In genomic region chr17:28326951-28327350, GRCm38 (mm10) we compare ENCODE assay signal across 11 mouse cellular contexts. TPM values are rescaled to one million over a fixed set of nuclear protein-coding genes. Genes with fewer than 3 reads are reported as not detected.
DNase-seq lines count a peak whose midpoint lies in the region; ATAC-seq and TF ChIP-seq lines count a peak whose summit lies in the region.
"Had no signal": no experiment of that assay in that cellular context is flagged by ENCODE, and none has a peak within 500 bp of the region (broad histone marks: within the 10 kb centered on the region; RNA-seq: fewer than 3 reads in every experiment).

No protein-coding gene starts in this region.

- H3K27ac ChIP-seq in kidney, embryonic 14.5 days (ENCODE audit: low read depth, low read length), result peak overlapping the region; percentile 97; the same call in 1 of the 2 replicates
- peak overlapping the region; percentile 99 for H3K27ac ChIP-seq in bone marrow macrophage, adult 2 months (ENCODE audit: insufficient read depth, low read depth, low read length)
- H3K27ac ChIP-seq in limb, embryonic 10.5 days, result peak overlapping the region; percentile 99

- 73% methylated on average over 3 of the region's 3 CpGs for WGBS in kidney, embryonic 14.5 days
- WGBS in limb, embryonic 10.5 days, result 82% methylated on average over 3 of the region's 3 CpGs

- no peak overlapping the region for H3K4me2 ChIP-seq in kidney, embryonic 14.5 days (replicated peaks; ENCODE audit: low read depth, low read length)

- peak; percentile 25 for DNase-seq in cerebellum, adult 11-12 months
- no peak for DNase-seq in cerebellum, adult 9-10 months
- no peak for DNase-seq in kidney, postnatal 4 days
- DNase-seq in limb, embryonic 10.5 days (ENCODE audit: low spot score), result no peak
- DNase-seq in adrenal gland, adult (ENCODE audit: inconsistent age in 2 of 2, low spot score in 1 of 2), result no peak
- DNase-seq in adrenal gland, adult 2 months, result no peak
- DNase-seq: cerebellum, postnatal 10 days had no signal

- no peak for TF ChIP-seq CTCF in bone marrow macrophage, adult 2 months (IDR thresholded peaks at IDR 0.05; ENCODE audit: low read depth, low read length)

- no peaks in the 10 kb centered on the region for H3K9me3 ChIP-seq in kidney, embryonic 14.5 days (ENCODE audit: control insufficient read depth, low read length)
- no peaks in the 10 kb centered on the region for H3K9me3 ChIP-seq in limb, embryonic 10.5 days (replicated peaks)

- H3K27me3 ChIP-seq in kidney, embryonic 14.5 days (ENCODE audit: control insufficient read depth, insufficient read depth, low read length), result no peaks in the 10 kb centered on the region
- H3K27me3 ChIP-seq in limb, embryonic 10.5 days (ENCODE audit: low read depth, poor library complexity, severe bottlenecking), result no peaks in the 10 kb centered on the region

- no peak overlapping the region for H3K4me3 ChIP-seq in kidney, embryonic 14.5 days (ENCODE audit: low read length)
- no peak overlapping the region for H3K4me3 ChIP-seq in bone marrow macrophage, adult 2 months (ENCODE audit: insufficient read depth, low read length)
- H3K4me3 ChIP-seq in limb, embryonic 10.5 days, result no peak overlapping the region

- ATAC-seq in kidney, embryonic 14.5 days (ENCODE audit: low FRiP score, low TSS enrichment), result no peak

- H3K36me3 ChIP-seq in kidney, embryonic 14.5 days (ENCODE audit: control insufficient read depth, insufficient read depth, low read length), result peaks cover 35% of the 10 kb centered on the region
- H3K36me3 ChIP-seq in limb, embryonic 10.5 days, result peaks cover 77% of the 10 kb centered on the region

- H3K4me1 ChIP-seq in kidney, embryonic 14.5 days (ENCODE audit: control insufficient read depth, insufficient read depth, low read length), result peaks cover 23% of the 10 kb centered on the region
- peaks cover 15% of the 10 kb centered on the region for H3K4me1 ChIP-seq in bone marrow macrophage, adult 2 months (ENCODE audit: control insufficient read depth, insufficient read depth, low read length)
- H3K4me1 ChIP-seq in limb, embryonic 10.5 days, result peaks cover 46% of the 10 kb centered on the region

- H3K9ac ChIP-seq in kidney, embryonic 14.5 days (ENCODE audit: low read depth, low read length), result no peak overlapping the region

- TF ChIP-seq POLR2A in bone marrow macrophage, adult 2 months (IDR thresholded peaks at IDR 0.05; ENCODE audit: borderline replicate concordance, low read depth, low read length), result no peak

RNA-seq across cellular contexts. Expression of gene Rpl10a, which starts 1.3 kb away (rescaled TPM):
- 911 and 1,064 TPM in 2 replicates for polyA plus RNA-seq in kidney, embryonic 14.5 days (2014; fragmentation: Nextera tagmentation; extraction: Ambion mirVana)
- polyA plus RNA-seq in bone marrow macrophage, adult 2 months (2012; ENCODE audit: insufficient read depth, insufficient read length, missing spikeins), result 568 and 618 TPM in 2 replicates
- polyA plus RNA-seq in limb, embryonic 10.5 days (2016; fragmentation: Nextera tagmentation; extraction: Ambion mirVana), result 502 and 576 TPM in 2 replicates
- 100 to 1,000 TPM; 826 to 935 TPM for total RNA-seq in adrenal gland, adult 2 months (2021)
- 2,217 and 2,897 TPM in 2 replicates for polyA plus RNA-seq in adrenal gland, adult 2 months (2012; rRNA removed)

RNA-seq across cellular contexts. Expression of gene Fance, which starts 13.6 kb away (rescaled TPM):
- polyA plus RNA-seq in kidney, embryonic 14.5 days (2014; fragmentation: Nextera tagmentation; extraction: Ambion mirVana), result 24.1 and 31.9 TPM in 2 replicates
- 24.2 and 32.1 TPM in 2 replicates for polyA plus RNA-seq in bone marrow macrophage, adult 2 months (2012; ENCODE audit: insufficient read depth, insufficient read length, missing spikeins)
- 32.9 and 35.5 TPM in 2 replicates for polyA plus RNA-seq in limb, embryonic 10.5 days (2016; fragmentation: Nextera tagmentation; extraction: Ambion mirVana)
- total RNA-seq in adrenal gland, adult 2 months (2021), result 10 to 100 TPM; 19.5 to 22.5 TPM
- polyA plus RNA-seq in adrenal gland, adult 2 months (2012; rRNA removed), result 27.8 and 31.5 TPM in 2 replicates

RNA-seq across cellular contexts. Expression of gene Tead3, which starts 23.7 kb away (rescaled TPM):
- polyA plus RNA-seq in kidney, embryonic 14.5 days (2014; fragmentation: Nextera tagmentation; extraction: Ambion mirVana), result 8.7 and 10.9 TPM in 2 replicates
- not detected in 2 replicates for polyA plus RNA-seq in bone marrow macrophage, adult 2 months (2012; ENCODE audit: insufficient read depth, insufficient read length, missing spikeins)
- 5.2 and 9.8 TPM in 2 replicates for polyA plus RNA-seq in limb, embryonic 10.5 days (2016; fragmentation: Nextera tagmentation; extraction: Ambion mirVana)
- total RNA-seq in adrenal gland, adult 2 months (2021), result 10 to 100 TPM in 1 of 2 experiments, 1 to 10 TPM in 1; 8.6 to 12.5 TPM
- polyA plus RNA-seq in adrenal gland, adult 2 months (2012; rRNA removed), result 15.9 and 17.6 TPM in 2 replicates

RNA-seq across cellular contexts. Expression of gene Tulp1, which starts 38.1 kb away (rescaled TPM):
- polyA plus RNA-seq in kidney, embryonic 14.5 days (2014; fragmentation: Nextera tagmentation; extraction: Ambion mirVana), result 5.1 and 5.6 TPM in 2 replicates
- polyA plus RNA-seq in bone marrow macrophage, adult 2 months (2012; ENCODE audit: insufficient read depth, insufficient read length, missing spikeins), result not detected in 2 replicates
- polyA plus RNA-seq in limb, embryonic 10.5 days (2016; fragmentation: Nextera tagmentation; extraction: Ambion mirVana), result 3.4 and 4.1 TPM in 2 replicates
- total RNA-seq in adrenal gland, adult 2 months (2021), result not detected
- polyA plus RNA-seq in adrenal gland, adult 2 months (2012; rRNA removed), result 0.49 and 0.91 TPM in 2 replicates
- total RNA-seq: liver, adult 2 months had no signal
- polyA plus RNA-seq: G1E; liver, adult 2 months had no signal
